22 mouse cellular contexts compared by ENCODE assay signal in the genomic region with DNA sequence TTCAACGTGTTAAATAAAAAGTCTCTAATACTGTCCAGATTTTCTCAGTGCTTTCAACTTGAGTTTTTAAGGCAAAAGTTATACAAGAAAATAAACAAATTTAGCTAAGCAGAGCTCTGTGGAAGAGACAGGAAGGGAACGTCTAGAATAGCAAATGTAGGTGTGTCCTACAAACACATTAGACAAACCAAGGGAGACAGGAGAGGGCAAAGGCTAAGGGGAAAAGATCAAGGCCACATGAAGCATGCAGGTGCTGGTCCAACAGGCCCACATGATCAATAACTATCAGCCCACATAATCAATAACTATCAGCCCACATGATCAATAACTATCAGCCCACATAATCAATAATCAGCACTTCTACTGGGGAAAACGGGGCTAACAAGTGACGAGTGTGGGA. TPM values are rescaled to one million over a fixed set of nuclear protein-coding genes. Genes with fewer than 3 reads are reported as not detected.
DNase-seq lines count a peak whose midpoint lies in the region; ATAC-seq and TF ChIP-seq lines count a peak whose summit lies in the region.
"Had no signal": no experiment of that assay in that cellular context is flagged by ENCODE, and none has a peak within 500 bp of the region (broad histone marks: within the 10 kb centered on the region; RNA-seq: fewer than 3 reads in every experiment).

No protein-coding gene starts in this region.

- peaks cover 18% of the 10 kb centered on the region for H3K4me1 ChIP-seq in liver, adult 2 months (ENCODE audit: control insufficient read depth, insufficient read depth, low read length)
- H3K4me1 ChIP-seq in liver, embryonic 16.5 days (ENCODE audit: control insufficient read depth, low read depth, low read length), result no peaks in the 10 kb centered on the region; the same call in 1 of the 2 replicates
- peaks cover 3% of the 10 kb centered on the region; the same call in 1 of the 2 replicates for H3K4me1 ChIP-seq in liver, postnatal 0 days (ENCODE audit: insufficient read depth)
- H3K4me1 ChIP-seq: embryonic facial prominence, embryonic 13.5 days; embryonic facial prominence, embryonic 15.5 days had no signal

- DNase-seq in liver, adult 2 months (ENCODE audit: extremely low read depth, low read depth, low spot score), result peak; percentile 93
- no peak for DNase-seq in liver
- DNase-seq in liver, postnatal 0 days, result no peak
- DNase-seq: adrenal gland, adult 2 months; adrenal gland, postnatal 10 days; adrenal gland, postnatal 25 days; cerebellum, adult 11 months; cerebellum, adult 18-20 months; cerebellum, adult 8-10 months; cerebellum, adult 9-11 months; cerebellum, postnatal 14 days; cerebellum, postnatal 36 days; embryo, embryonic 11 days had no signal

- H3K4me2 ChIP-seq in liver, embryonic 16.5 days (ENCODE audit: low read depth, low read length), result no peak overlapping the region
- H3K4me2 ChIP-seq in liver, postnatal 0 days (ENCODE audit: low read depth, low read length), result no peak overlapping the region
- H3K4me2 ChIP-seq: embryonic facial prominence, embryonic 13.5 days; embryonic facial prominence, embryonic 15.5 days; forebrain, embryonic 12.5 days had no signal

- no peak for TF ChIP-seq EP300 in liver, postnatal 0 days (IDR thresholded peaks at IDR 0.05; ENCODE audit: low read depth)

- no peak overlapping the region for H3K9ac ChIP-seq in liver, adult 2 months (ENCODE audit: low read depth, low read length)
- no peak overlapping the region for H3K9ac ChIP-seq in liver, embryonic 16.5 days (ENCODE audit: low read depth, low read length)
- no peak overlapping the region for H3K9ac ChIP-seq in liver, postnatal 0 days (replicated peaks)
- H3K9ac ChIP-seq: embryonic facial prominence, embryonic 13.5 days; embryonic facial prominence, embryonic 15.5 days; forebrain, embryonic 12.5 days had no signal

- H3K27ac ChIP-seq in liver, adult 2 months (replicated peaks; ENCODE audit: insufficient read depth, low read depth, low read length), result no peak overlapping the region
- H3K27ac ChIP-seq in liver, embryonic 16.5 days (ENCODE audit: low read length), result no peak overlapping the region
- H3K27ac ChIP-seq in liver, postnatal 0 days (ENCODE audit: low read depth), result 0 out of 2 replicates have a peak overlapping the region, but pooled peaks have one; percentile 22
- H3K27ac ChIP-seq: embryonic facial prominence, embryonic 13.5 days; embryonic facial prominence, embryonic 15.5 days; forebrain, embryonic 10.5 days; forebrain, embryonic 12.5 days had no signal

- H3K36me3 ChIP-seq in liver, adult 2 months (ENCODE audit: control insufficient read depth, insufficient read depth, low read length), result peaks cover 40% of the 10 kb centered on the region
- H3K36me3 ChIP-seq in liver, embryonic 16.5 days (ENCODE audit: control insufficient read depth, insufficient read depth), result no peaks in the 10 kb centered on the region
- H3K36me3 ChIP-seq in liver, postnatal 0 days (replicated peaks; ENCODE audit: insufficient read depth, low read length), result peaks cover 3% of the 10 kb centered on the region
- H3K36me3 ChIP-seq: forebrain, embryonic 12.5 days had no signal

- no peaks in the 10 kb centered on the region for H3K9me3 ChIP-seq in liver, embryonic 16.5 days (replicated peaks; ENCODE audit: control insufficient read depth, low read length)
- H3K9me3 ChIP-seq in liver, postnatal 0 days (ENCODE audit: low read length), result no peaks in the 10 kb centered on the region
- H3K9me3 ChIP-seq: embryonic facial prominence, embryonic 13.5 days; embryonic facial prominence, embryonic 15.5 days; forebrain, embryonic 10.5 days; forebrain, embryonic 12.5 days had no signal

- H3K79me2 ChIP-seq in liver, adult 2 months (ENCODE audit: control insufficient read depth, insufficient read depth, low read length), result peaks cover 4% of the 10 kb centered on the region; the same call in 1 of the 2 replicates

- WGBS in liver, adult 2 months, result 25% methylated on average over 4 of the region's 4 CpGs
- 55% methylated on average over 4 of the region's 4 CpGs for WGBS in liver, embryonic 16.5 days (ENCODE audit: insufficient replicate concordance)
- 59% methylated on average over 4 of the region's 4 CpGs for WGBS in liver, postnatal 0 days (ENCODE audit: insufficient replicate concordance)

- no peak for TF ChIP-seq CTCF in liver, adult 2 months (IDR thresholded peaks at IDR 0.05; ENCODE audit: low read depth, low read length)
- no peak for TF ChIP-seq CTCF in liver, postnatal 0 days (IDR thresholded peaks at IDR 0.05; ENCODE audit: low read depth)

- ATAC-seq in liver, embryonic 16.5 days (ENCODE audit: low read depth), result peak; percentile 54; the same call in 1 of the 2 replicates
- ATAC-seq in liver, postnatal 0 days, result no peak
- ATAC-seq in megakaryocyte, adult 5-6 weeks (ENCODE audit: poor library complexity, severe bottlenecking), result no peak
- ATAC-seq: forebrain, embryonic 14.5 days; forebrain, embryonic 16.5 days had no signal

- no peak for TF ChIP-seq POLR2A in liver, adult 2 months (IDR thresholded peaks at IDR 0.05; ENCODE audit: extremely low read depth, insufficient read depth, low read length)

- no peaks in the 10 kb centered on the region for H3K27me3 ChIP-seq in liver, adult 2 months (ENCODE audit: control insufficient read depth, insufficient read depth, low read length)
- no peaks in the 10 kb centered on the region for H3K27me3 ChIP-seq in liver, embryonic 16.5 days (ENCODE audit: control insufficient read depth, insufficient read depth, low read depth, low read length)
- H3K27me3 ChIP-seq in liver, postnatal 0 days (ENCODE audit: insufficient read depth, low read length), result no peaks in the 10 kb centered on the region
- H3K27me3 ChIP-seq: embryonic facial prominence, embryonic 13.5 days; embryonic facial prominence, embryonic 15.5 days; forebrain, embryonic 12.5 days had no signal

- H3K4me3 ChIP-seq in liver, adult 2 months (ENCODE audit: insufficient read depth, low read depth, low read length), result no peak overlapping the region
- H3K4me3 ChIP-seq in liver, embryonic 16.5 days (ENCODE audit: low read depth, low read length), result no peak overlapping the region
- no peak overlapping the region for H3K4me3 ChIP-seq in liver, postnatal 0 days (ENCODE audit: low read depth, low read length)
- H3K4me3 ChIP-seq: embryonic facial prominence, embryonic 13.5 days; embryonic facial prominence, embryonic 15.5 days; erythroblast, embryonic 14.5 days; forebrain, embryonic 10.5 days; forebrain, embryonic 12.5 days had no signal

RNA-seq across cellular contexts. Expression of a gene that starts 22.9 kb away (rescaled TPM):
- 277 and 397 TPM in 2 replicates for total RNA-seq in liver, adult 2 months (2014; rRNA removed)
- polyA plus RNA-seq in liver, adult 2 months (2012; rRNA removed), result 45.5 and 49.5 TPM in 2 replicates
- polyA plus RNA-seq in liver, embryonic 16.5 days (2015; fragmentation: Nextera tagmentation; extraction: Ambion mirVana), result 28.4 and 29.5 TPM in 2 replicates
- polyA plus RNA-seq in liver, postnatal 0 days (2015; fragmentation: Nextera tagmentation; extraction: Ambion mirVana), result 132 and 148 TPM in 2 replicates
- 18.2 and 20.4 TPM in 2 replicates for total RNA-seq in megakaryocyte, adult 5-6 weeks (2015)
- total RNA-seq in megakaryocyte, adult 5-6 weeks (2017), result 20.1 and 22.7 TPM in 2 replicates
